Mouse (Mus musculus) gastrocnemius, adult 2 months (tissue): ENCODE data around the gene Sptbn1. TPM values are rescaled to one million over a fixed set of nuclear protein-coding genes. Genes with fewer than 3 reads are reported as not detected.

Experiments used
- DNase-seq: peaks from one replicate; pipeline ENCODE4 v3.0.0; 2022
- H3K27ac ChIP-seq: fragments of 200-600 bp; 2 replicates; pipeline ENCODE4 v1.8.1; 2022; ENCODE audit warnings: mild to moderate bottlenecking
- H3K4me3 ChIP-seq: fragments of 200-600 bp; 2 replicates; pipeline ENCODE4 v1.8.1; 2022; ENCODE audit warnings: mild to moderate bottlenecking, moderate library complexity
- CTCF ChIP-seq: fragments of 200-600 bp; IDR thresholded peaks from 2 replicates; pipeline ENCODE4 v1.8.1; 2022; ENCODE audit warnings: antibody characterized with exemption, mild to moderate bottlenecking, moderate library complexity
- intact Hi-C: fragments of 180-260 bp; cut with DNase I; formaldehyde crosslinking; loops from one replicate; pipeline ENCODE4 v1.15.1; 2025
- total RNA-seq, 2 experiments: library from RNA; stranded (reverse); gene quantifications; 2 replicates each; pipeline ENCODE4 v1.2.3; 2021

Gene Sptbn1
- total RNA-seq, 2 experiments from 2014 or later: 112 to 141 TPM

DNA sequence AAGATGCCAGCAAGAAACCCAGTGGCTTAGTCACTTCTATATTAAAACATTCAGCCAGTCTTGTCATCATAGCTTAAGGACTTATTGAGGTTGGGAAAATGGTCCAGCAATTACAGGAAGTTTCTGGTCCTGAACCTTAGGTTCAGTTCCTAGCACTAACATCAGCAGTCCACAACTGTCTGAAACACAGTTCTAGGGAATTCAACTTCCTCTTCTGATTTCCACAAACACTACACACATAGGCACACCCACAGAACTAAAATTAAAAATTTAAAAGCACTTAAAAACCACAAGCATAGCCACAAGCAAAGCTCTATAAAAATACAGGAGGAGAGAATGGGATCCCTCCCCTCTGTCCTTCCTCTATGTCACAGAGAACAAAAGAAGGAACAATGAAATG is 43.4 kb downstream of the Sptbn1 start:
- no peak for DNase-seq
- intact Hi-C loops: loop anchor here (5.0 kb wide), 1 partner anchor 72 kb away; no protein-coding TSS in a partner anchor
- no peak for TF ChIP-seq CTCF

DNA sequence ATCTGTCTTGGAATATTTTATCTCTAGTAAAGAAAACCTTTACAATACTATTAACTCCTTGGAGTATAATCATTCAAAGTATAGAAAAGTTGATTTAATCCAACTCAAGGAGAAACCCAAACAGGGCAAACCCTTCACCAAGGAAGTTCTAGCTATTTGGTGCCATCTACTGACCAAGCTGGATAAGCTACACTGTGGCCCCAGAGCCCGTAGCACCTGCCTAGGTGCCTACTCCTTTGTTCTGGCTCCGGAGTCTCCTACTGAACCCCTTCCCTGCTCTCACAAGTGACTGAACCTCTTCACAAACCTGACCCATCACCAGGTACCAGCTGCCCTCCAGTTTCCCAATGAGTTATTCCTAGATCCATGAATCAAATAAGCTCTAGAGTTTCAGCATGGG is 45.3 kb downstream of the Sptbn1 start:
- TF ChIP-seq CTCF: peak; percentile 71
- H3K27ac ChIP-seq: no peak overlapping the region
- DNase-seq: no peak
- intact Hi-C loops: loop anchor here (5.0 kb wide), 1 partner anchor 70 kb away; no protein-coding TSS in a partner anchor
- H3K4me3 ChIP-seq: no peak overlapping the region

More for the DNA sequence above, 43.4 kb downstream of the Sptbn1 start:
- no peak overlapping the region for H3K27ac ChIP-seq
- no peak overlapping the region for H3K4me3 ChIP-seq

GRCm38 (mm10) chr11:30221043-30221442 is 46.9 kb downstream of the Sptbn1 start:
- no peak overlapping the region for H3K4me3 ChIP-seq
- intact Hi-C loops: loop anchor here (5.0 kb wide), 1 partner anchor 69 kb away; no protein-coding TSS in a partner anchor
- H3K27ac ChIP-seq: no peak overlapping the region; the same call in 1 of the 2 replicates
- no peak for TF ChIP-seq CTCF
- no peak for DNase-seq

DNA sequence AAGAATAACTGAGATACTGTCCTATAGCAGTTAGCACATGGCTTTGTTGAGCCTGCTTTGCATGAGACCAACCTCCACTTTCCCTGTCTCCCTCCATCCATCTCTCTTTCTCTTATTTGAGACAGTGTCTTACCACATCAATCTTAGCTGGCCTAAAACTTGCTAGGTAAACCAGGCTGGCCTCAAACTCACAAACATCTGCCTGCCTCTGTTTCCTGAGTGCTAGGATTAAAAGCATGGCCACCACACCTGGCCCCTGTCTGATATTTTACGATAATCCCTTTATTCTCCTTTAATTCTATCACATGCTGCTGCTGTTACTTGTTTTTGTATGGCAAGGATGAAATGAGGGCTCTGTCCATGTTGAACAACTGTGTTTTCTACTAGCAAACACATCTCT is 49.6 kb downstream of the Sptbn1 start:
- intact Hi-C loops: no loop called here
- Histone ChIP-seq H3K27ac (no peak overlapping the region), H3K4me3 (no peak overlapping the region)
- TF ChIP-seq CTCF: no peak
- DNase-seq: no peak

DNA sequence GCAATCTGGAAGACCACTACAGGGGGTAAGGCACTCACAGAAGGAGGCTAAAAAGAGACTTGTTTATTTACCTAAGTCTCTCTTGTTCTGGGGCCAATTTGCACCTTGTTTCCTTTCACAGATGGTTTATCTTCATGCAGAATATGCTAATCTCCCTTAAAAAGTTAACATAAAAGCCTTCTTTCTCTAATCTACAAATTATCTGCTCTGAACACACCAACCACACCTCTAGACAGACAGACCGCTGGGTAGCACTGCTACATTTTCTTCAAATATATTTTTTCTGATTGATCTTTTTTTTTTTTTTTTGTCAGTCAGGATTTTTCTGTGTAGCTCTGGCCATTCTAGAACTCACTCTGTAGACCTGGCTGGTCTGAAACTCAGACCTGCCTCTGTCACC is 50.5 kb downstream of the Sptbn1 start:
- H3K4me3 ChIP-seq: no peak overlapping the region
- intact Hi-C loops: no loop called here
- H3K27ac ChIP-seq: no peak overlapping the region
- no peak for DNase-seq
- TF ChIP-seq CTCF: no peak

DNA sequence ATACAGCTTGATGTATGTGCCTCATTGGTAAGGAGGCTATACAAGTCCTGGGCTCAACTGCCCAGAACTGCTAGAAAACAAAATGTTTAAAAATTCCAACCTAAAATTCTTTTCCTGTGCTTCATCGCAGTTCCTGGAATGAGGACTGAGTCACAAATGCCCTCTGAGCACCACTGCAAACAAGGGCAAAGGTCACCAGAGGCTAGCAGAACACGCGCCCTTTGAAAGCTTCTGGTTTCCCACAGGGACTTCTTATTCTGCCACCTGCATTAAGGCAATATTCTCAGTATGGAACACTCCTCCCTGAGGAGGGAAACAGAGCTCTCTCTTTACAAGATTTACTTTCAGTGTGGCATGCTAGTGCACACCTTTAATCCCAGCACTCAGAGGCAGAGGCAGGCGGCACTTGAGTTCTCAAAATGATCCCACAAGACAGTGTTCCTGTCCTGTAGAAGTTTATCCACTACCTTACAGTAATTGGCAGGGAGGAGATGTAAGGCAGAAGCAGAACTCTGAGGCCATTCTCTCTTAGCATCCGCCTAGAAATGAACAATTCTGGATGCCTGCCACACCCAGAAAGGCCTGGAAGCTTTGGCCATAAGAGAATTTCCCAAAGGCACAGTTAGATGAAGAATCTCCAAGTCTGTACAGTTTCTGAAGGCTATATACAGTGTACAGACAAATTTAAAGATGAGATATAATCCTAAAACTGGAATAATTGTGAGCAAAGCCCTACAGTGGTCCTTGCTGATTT is 56.1 kb downstream of the Sptbn1 start:
- no peak for TF ChIP-seq CTCF
- H3K27ac ChIP-seq: peak overlapping the region; percentile 52
- intact Hi-C loops: no loop called here
- no peak overlapping the region for H3K4me3 ChIP-seq
- no peak for DNase-seq

DNA sequence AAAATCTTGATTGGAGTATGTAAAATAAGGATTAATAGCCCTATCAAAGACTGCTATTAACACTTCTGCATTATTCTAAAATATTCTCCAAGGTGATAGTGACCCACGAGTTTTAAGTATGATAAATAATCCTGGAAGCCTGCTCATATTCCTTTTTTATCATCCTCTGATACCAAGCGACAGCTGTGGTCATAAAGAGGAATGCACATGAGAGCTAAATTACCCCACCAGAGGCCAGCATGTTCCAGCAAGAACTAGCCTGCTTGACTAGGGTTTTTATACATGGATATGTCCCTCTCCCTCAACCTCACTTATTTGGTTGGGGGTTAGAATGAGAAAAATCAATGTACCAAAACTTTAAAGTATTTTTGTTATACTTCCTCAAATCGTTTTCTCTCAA is 56.8 kb downstream of the Sptbn1 start:
- no peak; the same call in 1 of the 2 replicates for TF ChIP-seq CTCF
- H3K4me3 ChIP-seq: no peak overlapping the region
- intact Hi-C loops: no loop called here
- H3K27ac ChIP-seq: peak overlapping the region; percentile 52
- no peak for DNase-seq

GRCm38 (mm10) chr11:30210100-30210811 is 57.7 kb downstream of the Sptbn1 start:
- DNase-seq: no peak
- no peak for TF ChIP-seq CTCF
- intact Hi-C loops: no loop called here
- H3K4me3 ChIP-seq: no peak overlapping the region
- peak overlapping the region; percentile 52; the same call in 1 of the 2 replicates for H3K27ac ChIP-seq

DNA sequence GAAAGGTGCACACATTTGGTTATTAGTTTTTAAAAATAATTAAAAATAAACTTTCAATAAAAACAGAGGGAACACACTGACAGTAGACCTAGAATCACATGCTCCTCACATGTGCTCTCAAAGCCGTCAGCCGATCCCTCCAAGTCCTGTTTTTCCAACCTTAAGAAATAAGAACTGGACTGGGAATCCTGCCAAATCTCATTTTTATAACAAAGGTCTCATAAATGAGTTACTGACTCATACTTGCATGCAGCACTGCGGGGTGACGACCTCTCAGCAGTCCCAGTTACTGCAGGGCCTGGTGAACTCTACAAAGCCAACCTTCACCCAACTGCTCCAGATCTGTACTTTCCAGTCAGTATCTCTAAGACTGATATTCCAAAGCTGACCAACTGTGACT is 58.5 kb downstream of the Sptbn1 start:
- peak overlapping the region; percentile 44 for H3K27ac ChIP-seq
- TF ChIP-seq CTCF: no peak
- DNase-seq: peak; percentile 28
- H3K4me3 ChIP-seq: no peak overlapping the region
- intact Hi-C loops: no loop called here

DNA sequence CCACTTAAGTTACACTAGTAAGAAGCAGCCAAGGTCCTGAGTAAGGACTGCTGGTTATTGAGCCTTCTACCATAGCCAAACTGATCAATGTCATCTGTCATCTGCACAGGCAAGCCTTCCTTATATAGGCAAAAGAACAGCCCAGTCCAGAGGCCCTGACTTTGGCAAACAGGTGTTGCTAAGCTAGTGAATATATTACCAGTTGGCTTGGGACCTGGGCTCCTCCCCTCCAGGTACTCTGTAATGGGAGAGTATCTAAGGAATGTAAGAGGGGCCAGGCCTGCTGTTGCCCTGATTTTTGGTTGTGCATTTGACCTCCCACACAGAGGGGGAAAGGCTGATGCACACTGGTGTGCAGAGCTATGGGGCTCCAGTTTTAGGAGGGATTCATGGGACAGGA is 63.6 kb downstream of the Sptbn1 start:
- Histone ChIP-seq H3K4me3 (no peak overlapping the region), H3K27ac (no peak overlapping the region)
- no peak for DNase-seq
- no peak for TF ChIP-seq CTCF
- intact Hi-C loops: no loop called here

DNA sequence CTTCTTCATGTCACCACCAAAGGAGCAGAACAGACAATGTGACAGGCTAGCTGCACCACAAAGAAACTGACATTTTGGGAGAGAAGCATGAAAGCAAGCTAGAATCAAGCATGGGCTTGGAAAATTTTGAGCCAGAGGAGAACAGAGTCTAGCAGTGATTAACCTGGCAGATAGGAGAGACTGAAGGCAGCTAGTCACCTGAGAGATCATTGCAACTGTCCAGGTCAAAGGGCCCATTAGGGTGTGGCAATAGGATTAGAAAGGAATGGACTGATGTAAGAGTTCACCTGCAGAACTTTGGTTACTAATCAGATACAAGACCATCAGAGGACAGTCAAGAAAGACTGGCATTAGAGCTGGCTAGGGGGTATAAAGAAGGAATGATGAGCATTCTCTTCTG is 67.6 kb downstream of the Sptbn1 start:
- DNase-seq: no peak
- Histone ChIP-seq H3K4me3 (no peak overlapping the region), H3K27ac (no peak overlapping the region)
- intact Hi-C loops: no loop called here
- no peak for TF ChIP-seq CTCF

GRCm38 (mm10) chr11:30198091-30198675 is 69.8 kb downstream of the Sptbn1 start:
- TF ChIP-seq CTCF: peak; percentile 5; the same call in 1 of the 2 replicates
- intact Hi-C loops: loop anchor here (5.0 kb wide), 1 partner anchor 36 kb away; no protein-coding TSS in a partner anchor
- Histone ChIP-seq H3K27ac (peak overlapping the region; percentile 69), H3K4me3 (peak overlapping the region; percentile 77)
- peak; percentile 55 for DNase-seq
